Comparison of ENCODE assay signal across 10 mouse cellular contexts in the genomic region with DNA sequence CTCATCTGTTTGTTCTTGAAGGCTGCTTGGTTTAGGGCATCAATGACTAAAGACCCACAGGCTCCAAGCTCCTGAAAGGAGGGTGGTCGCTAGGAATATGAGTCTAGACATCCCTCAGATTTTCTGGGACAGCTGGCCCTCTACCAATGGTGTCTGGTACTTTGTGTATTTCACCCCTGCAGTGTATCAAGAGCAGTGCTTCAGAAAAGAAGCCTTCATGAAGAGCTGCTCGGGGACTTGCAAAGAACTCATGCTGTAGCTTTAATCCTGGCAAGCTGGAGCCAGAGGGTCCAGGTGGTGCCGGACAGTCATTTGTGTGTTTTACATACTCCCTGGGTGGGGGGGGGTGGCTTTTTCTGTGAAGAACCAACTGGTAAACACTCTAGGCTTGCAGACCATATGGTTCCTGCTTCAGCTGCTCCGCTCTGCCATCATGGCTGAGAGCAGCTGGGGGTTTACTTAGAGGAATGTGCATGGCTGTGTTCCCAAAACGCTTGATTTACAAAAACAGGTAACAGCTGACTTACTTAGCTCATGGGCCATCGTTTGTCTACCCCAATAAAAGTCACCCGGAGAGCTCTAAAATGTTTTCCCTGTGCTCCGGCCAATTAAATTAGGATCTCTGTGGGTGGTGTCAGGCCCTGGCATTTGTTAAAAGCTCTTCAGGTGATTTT. TPM values are rescaled to one million over a fixed set of nuclear protein-coding genes. Genes with fewer than 3 reads are reported as not detected.
A peak's percentile ranks its signal among the peaks of the same experiment; 100 is the strongest.
DNase-seq lines count a peak whose midpoint lies in the region; ATAC-seq and TF ChIP-seq lines count a peak whose summit lies in the region.
"Had no signal": no experiment of that assay in that cellular context is flagged by ENCODE, and none has a peak within 500 bp of the region (broad histone marks: within the 10 kb centered on the region; RNA-seq: fewer than 3 reads in every experiment).

No protein-coding gene starts in this region.

- peak; percentile 60 for DNase-seq in kidney, postnatal 0 days (ENCODE audit: low spot score)
- DNase-seq in kidney, postnatal 25 days: no peak
- DNase-seq in brain, adult 2 months (ENCODE audit: low read depth, low spot score): peak; percentile 93
- peak; percentile 83 for DNase-seq in cerebellum, adult 9-10 months
- peak; percentile 75 for DNase-seq in forelimb bud, embryonic 11.5 days (ENCODE audit: low read depth, low spot score)
- no peak for DNase-seq in spleen, adult 18-20 months
- no peak for DNase-seq in thymus, postnatal 0 days (ENCODE audit: low spot score)

- H3K27ac ChIP-seq in kidney, postnatal 0 days: no peak overlapping the region
- H3K27ac ChIP-seq: neural tube, embryonic 12.5 days; stomach, embryonic 15.5 days had no signal

- no peak overlapping the region for H3K4me2 ChIP-seq in kidney, postnatal 0 days (ENCODE audit: low read length)
- H3K4me2 ChIP-seq: neural tube, embryonic 12.5 days; stomach, embryonic 15.5 days had no signal

- no peak overlapping the region for H3K4me3 ChIP-seq in kidney, postnatal 0 days (replicated peaks; ENCODE audit: low read depth, low read length)
- H3K4me3 ChIP-seq: neural tube, embryonic 12.5 days; stomach, embryonic 15.5 days had no signal

- H3K9me3 ChIP-seq in kidney, postnatal 0 days (replicated peaks; ENCODE audit: low read length): no peaks in the 10 kb centered on the region
- H3K9me3 ChIP-seq: neural tube, embryonic 12.5 days; stomach, embryonic 15.5 days had no signal

- WGBS in kidney, postnatal 0 days: 29% methylated on average over 8 of the region's 8 CpGs

- ATAC-seq in kidney, postnatal 0 days (replicated peaks; ENCODE audit: low FRiP score, low read depth): no peak
- ATAC-seq in monocyte, adult 5-6 weeks (replicated peaks; ENCODE audit: insufficient number of reproducible peaks, low FRiP score, low TSS enrichment, poor library complexity, severe bottlenecking): no peak

- H3K27me3 ChIP-seq in kidney, postnatal 0 days (ENCODE audit: insufficient read depth, low read length): no peaks in the 10 kb centered on the region
- H3K27me3 ChIP-seq: neural tube, embryonic 12.5 days; stomach, embryonic 15.5 days had no signal

- H3K9ac ChIP-seq in kidney, postnatal 0 days (ENCODE audit: low read depth, low read length): no peak overlapping the region
- H3K9ac ChIP-seq: neural tube, embryonic 12.5 days; stomach, embryonic 15.5 days had no signal

- H3K36me3 ChIP-seq in kidney, postnatal 0 days (ENCODE audit: insufficient read depth, low read length): no peaks in the 10 kb centered on the region
- H3K36me3 ChIP-seq: neural tube, embryonic 12.5 days; stomach, embryonic 15.5 days had no signal

- TF ChIP-seq CTCF in kidney, postnatal 0 days (IDR thresholded peaks at IDR 0.05; ENCODE audit: low read depth): no peak

- no peaks in the 10 kb centered on the region for H3K4me1 ChIP-seq in kidney, postnatal 0 days (replicated peaks; ENCODE audit: insufficient read depth, low read length)
- H3K4me1 ChIP-seq: neural tube, embryonic 12.5 days; stomach, embryonic 15.5 days had no signal

RNA-seq across cellular contexts. Expression of a gene that starts 38.8 kb away (rescaled TPM):
- polyA plus RNA-seq in kidney, postnatal 0 days (2015; fragmentation: Nextera tagmentation; extraction: Ambion mirVana): 0.11 and 0.16 TPM in 2 replicates
- 0.35 and 0.62 TPM in 2 replicates for polyA plus RNA-seq in thymus, postnatal 0 days (2015; fragmentation: Nextera tagmentation; extraction: Ambion mirVana)
- 0.29 to 0.96 TPM (median 0.49 TPM) in 3 replicates for total RNA-seq in monocyte, adult 5-6 weeks (2017)

Comparison
In these comparisons a context has a peak if more than half of its experiments do, and no peak if none do; other contexts are left out.
1. DNase-seq: peak in kidney, postnatal 0 days (single experiment), brain, adult 2 months (single experiment), cerebellum, adult 9-10 months (single experiment) and forelimb bud, embryonic 11.5 days (single experiment); none in kidney, postnatal 25 days (0 of 2), spleen, adult 18-20 months (0 of 2) and thymus, postnatal 0 days (single experiment).